Mouse (Mus musculus): Measurements from ENCODE around the gene Dusp1. TPM values are rescaled to one million over a fixed set of nuclear protein-coding genes. Genes with fewer than 3 reads are reported as not detected.

The Dusp1 gene
- total and polyA plus RNA-seq, 3 experiments, result 5.0 to 41.8 (median 6.3) TPM

DNA sequence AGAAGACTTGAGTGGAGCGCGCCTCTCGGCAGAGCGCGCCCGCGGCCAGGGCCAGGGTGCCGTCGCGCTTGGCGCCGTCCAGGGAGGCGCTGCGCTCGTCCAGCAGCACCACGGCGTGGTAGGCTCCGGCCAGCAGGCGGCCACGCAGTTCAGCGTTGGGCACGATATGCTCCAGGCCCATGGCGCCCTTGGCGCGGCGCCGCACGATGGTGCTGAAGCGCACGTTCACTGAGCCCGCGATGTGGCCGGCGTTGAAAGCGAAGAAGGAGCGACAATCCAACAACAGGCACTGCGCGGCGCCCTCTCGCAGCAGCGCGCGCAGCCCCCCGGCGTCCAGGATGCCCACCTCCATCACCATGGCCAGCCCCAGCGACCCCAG, 54.0 kb downstream of the Dusp1 start:
- Histone ChIP-seq H3K4me3 (ENCODE audit: low read depth, low read length) (peak overlapping the region; percentile 90), H3K9me3 (replicated peaks) (no peaks in the 10 kb centered on the region), H3K4me1 (ENCODE audit: insufficient read depth, low read depth, low read length) (peaks cover 73% of the 10 kb centered on the region), H3K36me3 (replicated peaks) (peaks cover 16% of the 10 kb centered on the region), H3K27me3 (ENCODE audit: insufficient read depth, low read length) (no peaks in the 10 kb centered on the region)
- TF ChIP-seq POLR2AphosphoS5 (IDR thresholded peaks at IDR 0.05; ENCODE audit: insufficient replicate concordance, low read depth, low read length), result no peak
- TF ChIP-seq GATA1 (IDR thresholded peaks at IDR 0.05; ENCODE audit: borderline replicate concordance, low read length), result no peak
- 0 out of 2 replicates have a peak, but pooled peaks have one; percentile 45 for TF ChIP-seq CTCF (IDR thresholded peaks at IDR 0.05; ENCODE audit: low read depth, low read length)
- TF ChIP-seq GATA2 (IDR thresholded peaks at IDR 0.05; ENCODE audit: borderline replicate concordance, low read depth, low read length), result no peak
- TF ChIP-seq TAL1 (conservative IDR thresholded peaks at IDR 0.05; ENCODE audit: low read depth, low read length), result no peak
- DNase-seq (ENCODE audit: low spot score) (peak; percentile 61), ATAC-seq (ENCODE audit: extremely low read depth, insufficient number of reproducible peaks, low FRiP score, poor library complexity, severe bottlenecking) (no peak)

- TF ChIP-seq POLR2AphosphoS5 (IDR thresholded peaks at IDR 0.05; ENCODE audit: insufficient replicate concordance, low read depth, low read length) (no peak), CTCF (IDR thresholded peaks at IDR 0.05; ENCODE audit: low read depth, low read length) (no peak), GATA1 (IDR thresholded peaks at IDR 0.05; ENCODE audit: borderline replicate concordance, low read length) (no peak), TAL1 (conservative IDR thresholded peaks at IDR 0.05; ENCODE audit: low read depth, low read length) (no peak), GATA2 (IDR thresholded peaks at IDR 0.05; ENCODE audit: borderline replicate concordance, low read depth, low read length) (no peak)
- Histone ChIP-seq H3K36me3 (replicated peaks) (peaks cover 16% of the 10 kb centered on the region), H3K9me3 (replicated peaks) (no peaks in the 10 kb centered on the region), H3K4me3 (ENCODE audit: low read depth, low read length) (peak overlapping the region; percentile 90), H3K27me3 (ENCODE audit: insufficient read depth, low read length) (peaks cover 2% of the 10 kb centered on the region), H3K4me1 (ENCODE audit: insufficient read depth, low read depth, low read length) (peaks cover 70% of the 10 kb centered on the region)
- no peak for DNase-seq (ENCODE audit: low spot score)
- no peak for ATAC-seq (ENCODE audit: extremely low read depth, insufficient number of reproducible peaks, low FRiP score, poor library complexity, severe bottlenecking)
Measured at GRCm38 (mm10) chr17:26506997-26507871, 54.7 kb downstream of the Dusp1 start.

DNA sequence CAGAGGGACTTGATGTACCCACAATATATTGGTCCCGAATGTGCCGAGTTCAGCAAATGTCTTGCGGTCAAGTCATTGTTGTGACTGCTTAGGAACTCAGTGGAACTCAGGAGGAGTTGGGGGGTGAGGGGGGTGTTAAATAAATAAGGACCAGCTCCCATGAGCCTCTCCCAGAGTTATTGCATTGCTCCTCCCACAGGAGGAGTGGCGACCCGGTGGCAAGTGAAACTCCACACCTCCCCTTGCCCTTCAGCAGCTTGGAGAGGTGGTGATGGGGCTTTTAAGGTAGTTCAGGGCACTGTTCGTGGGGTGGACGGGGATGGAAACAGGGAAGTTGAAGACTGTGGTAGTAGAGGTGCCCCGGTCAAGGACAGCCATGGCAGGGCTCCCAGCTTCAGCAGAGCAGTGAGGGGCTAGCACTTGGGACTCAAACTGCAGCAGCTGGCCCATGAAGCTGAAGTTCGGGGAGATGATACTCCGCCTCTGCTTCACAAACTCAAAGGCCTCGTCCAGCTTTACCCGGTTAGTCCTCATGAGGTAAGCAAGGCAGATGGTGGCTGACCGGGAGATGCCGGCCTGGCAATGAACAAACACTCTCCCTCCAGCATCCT, 55.8 kb downstream of the Dusp1 start:
- Histone ChIP-seq H3K4me3 (ENCODE audit: low read depth, low read length) (peak overlapping the region; percentile 27; the same call in 1 of the 2 replicates), H3K4me1 (ENCODE audit: insufficient read depth, low read depth, low read length) (peaks cover 59% of the 10 kb centered on the region), H3K27me3 (ENCODE audit: insufficient read depth, low read length) (peaks cover 13% of the 10 kb centered on the region), H3K36me3 (replicated peaks) (peaks cover 16% of the 10 kb centered on the region), H3K9me3 (replicated peaks) (no peaks in the 10 kb centered on the region)
- ATAC-seq (ENCODE audit: extremely low read depth, insufficient number of reproducible peaks, low FRiP score, poor library complexity, severe bottlenecking), result no peak
- no peak for TF ChIP-seq CTCF (IDR thresholded peaks at IDR 0.05; ENCODE audit: low read depth, low read length)
- no peak for TF ChIP-seq GATA1 (IDR thresholded peaks at IDR 0.05; ENCODE audit: borderline replicate concordance, low read length)
- TF ChIP-seq GATA2 (IDR thresholded peaks at IDR 0.05; ENCODE audit: borderline replicate concordance, low read depth, low read length), result no peak
- no peak for TF ChIP-seq POLR2AphosphoS5 (IDR thresholded peaks at IDR 0.05; ENCODE audit: insufficient replicate concordance, low read depth, low read length)
- no peak for TF ChIP-seq TAL1 (conservative IDR thresholded peaks at IDR 0.05; ENCODE audit: low read depth, low read length)
- DNase-seq (ENCODE audit: low spot score), result no peak

GRCm38 (mm10) chr17:26505181-26505581, 56.7 kb downstream of the Dusp1 start:
- no peaks in the 10 kb centered on the region for H3K9me3 ChIP-seq (replicated peaks)
- peaks cover 16% of the 10 kb centered on the region for H3K36me3 ChIP-seq (replicated peaks)
- no peak for ATAC-seq (ENCODE audit: extremely low read depth, insufficient number of reproducible peaks, low FRiP score, poor library complexity, severe bottlenecking)
- TF ChIP-seq TAL1 (conservative IDR thresholded peaks at IDR 0.05; ENCODE audit: low read depth, low read length) (no peak), GATA2 (IDR thresholded peaks at IDR 0.05; ENCODE audit: borderline replicate concordance, low read depth, low read length) (no peak), GATA1 (IDR thresholded peaks at IDR 0.05; ENCODE audit: borderline replicate concordance, low read length) (no peak), POLR2AphosphoS5 (IDR thresholded peaks at IDR 0.05; ENCODE audit: insufficient replicate concordance, low read depth, low read length) (no peak), CTCF (IDR thresholded peaks at IDR 0.05; ENCODE audit: low read depth, low read length) (no peak)
- peaks cover 49% of the 10 kb centered on the region for H3K4me1 ChIP-seq (ENCODE audit: insufficient read depth, low read depth, low read length)
- DNase-seq (ENCODE audit: low spot score), result no peak
- peaks cover 22% of the 10 kb centered on the region for H3K27me3 ChIP-seq (ENCODE audit: insufficient read depth, low read length)
- H3K4me3 ChIP-seq (ENCODE audit: low read depth, low read length), result no peak overlapping the region

DNA sequence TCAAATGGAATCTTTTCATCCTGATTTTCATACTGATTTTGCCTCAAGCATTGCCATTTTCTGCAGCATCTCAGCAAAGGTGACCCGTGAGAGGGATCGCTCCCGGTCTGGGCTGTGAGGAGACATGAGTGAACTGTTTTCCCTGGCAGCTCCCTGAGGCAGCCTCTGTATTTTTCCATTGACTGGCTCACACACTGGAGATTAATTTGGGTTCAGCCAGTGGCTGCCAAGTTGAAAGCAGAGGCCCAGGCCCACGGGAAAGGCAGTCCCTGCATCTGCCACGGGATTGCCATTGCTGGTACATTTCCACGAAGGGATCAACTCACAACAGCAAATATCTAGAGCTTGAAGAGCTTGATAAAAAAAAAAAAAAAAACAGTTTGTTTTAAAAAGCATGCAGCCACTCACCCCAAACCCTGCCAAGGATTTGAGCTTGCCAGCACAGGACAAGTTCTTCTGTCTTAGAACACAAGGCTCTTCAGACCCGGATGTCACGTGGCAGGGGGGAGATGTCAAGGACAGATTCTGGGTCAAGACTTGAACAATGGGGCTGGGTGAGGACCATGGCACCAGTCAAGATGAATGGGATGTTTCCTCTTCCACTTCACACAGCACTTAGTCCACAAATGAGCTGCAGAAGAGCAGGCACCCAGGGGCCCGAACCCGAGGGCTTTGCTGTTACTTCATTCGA, 57.8 kb downstream of the Dusp1 start:
- ATAC-seq (ENCODE audit: extremely low read depth, insufficient number of reproducible peaks, low FRiP score, poor library complexity, severe bottlenecking) (no peak), DNase-seq (ENCODE audit: low spot score) (no peak)
- TF ChIP-seq TAL1 (conservative IDR thresholded peaks at IDR 0.05; ENCODE audit: low read depth, low read length) (no peak), POLR2AphosphoS5 (IDR thresholded peaks at IDR 0.05; ENCODE audit: insufficient replicate concordance, low read depth, low read length) (no peak), CTCF (IDR thresholded peaks at IDR 0.05; ENCODE audit: low read depth, low read length) (no peak), GATA1 (IDR thresholded peaks at IDR 0.05; ENCODE audit: borderline replicate concordance, low read length) (no peak), GATA2 (IDR thresholded peaks at IDR 0.05; ENCODE audit: borderline replicate concordance, low read depth, low read length) (no peak)
- Histone ChIP-seq H3K36me3 (replicated peaks) (peaks cover 16% of the 10 kb centered on the region), H3K27me3 (ENCODE audit: insufficient read depth, low read length) (peaks cover 22% of the 10 kb centered on the region), H3K4me1 (ENCODE audit: insufficient read depth, low read depth, low read length) (peaks cover 39% of the 10 kb centered on the region), H3K4me3 (ENCODE audit: low read depth, low read length) (no peak overlapping the region), H3K9me3 (replicated peaks) (no peaks in the 10 kb centered on the region)
